Mouse (Mus musculus) testis, adult 2 months (tissue): ENCODE measurements around the gene Mef2b.

Experiments
- CTCF ChIP-seq: fragments of 200-500 bp; IDR thresholded peaks from 2 replicates; pipeline ENCODE4 v1.5.1; 2012; ENCODE audit warnings: low read depth, mild to moderate bottlenecking, inconsistent platforms, low read length, moderate library complexity; ENCODE audit not compliant: control insufficient read depth, insufficient read depth, insufficient replicate concordance
- POLR2A ChIP-seq: fragments of 200-500 bp; IDR thresholded peaks from 2 replicates; pipeline ENCODE4 v1.6.1; 2012; ENCODE audit warnings: low read depth, mild to moderate bottlenecking, inconsistent platforms, low read length, moderate library complexity; ENCODE audit not compliant: control insufficient read depth

GRCm38 (mm10) chr8:70203072-70203471 lies 63.6 kb downstream of the Mef2b start:
- no peak for TF ChIP-seq POLR2A
- TF ChIP-seq CTCF: no peak
